Mouse (Mus musculus) stomach, embryonic 15.5 days (tissue): Measurements from ENCODE around the gene Macrod2. TPM values are rescaled to one million over a fixed set of nuclear protein-coding genes. Genes with fewer than 3 reads are reported as not detected.
A peak's percentile ranks its signal among the peaks of the same experiment; 100 is the strongest.

ENCODE experiments used
- ATAC-seq: fragments of 200-750 bp; cut with Nextera tagmentation; 2 replicates; pipeline ENCODE4 v1.8.0; 2017; ENCODE audit warnings: low read depth, moderate number of reproducible peaks, moderate TSS enrichment; ENCODE audit not compliant: insufficient read depth, low FRiP score
- H3K27ac ChIP-seq: fragments of 300-500 bp; sonication (generic); 2 replicates; pipeline ENCODE4 v1.5.1; 2015; ENCODE audit warnings: mild to moderate bottlenecking, inconsistent platforms
- H3K27me3 ChIP-seq: fragments of 300-500 bp; sonication (generic); replicated peaks from 2 replicates; pipeline ENCODE4 v1.6.1; 2015; ENCODE audit warnings: inconsistent platforms
- H3K36me3 ChIP-seq: fragments of 300-500 bp; sonication (generic); 2 replicates; pipeline ENCODE4 v1.6.1; 2015; ENCODE audit warnings: inconsistent platforms
- H3K4me1 ChIP-seq: fragments of 300-500 bp; sonication (generic); 2 replicates; pipeline ENCODE4 v1.6.1; 2015; ENCODE audit warnings: inconsistent platforms
- H3K4me2 ChIP-seq: fragments of 300-500 bp; sonication (generic); 2 replicates; pipeline ENCODE4 v1.6.1; 2015; ENCODE audit warnings: mild to moderate bottlenecking, inconsistent platforms
- H3K4me3 ChIP-seq: fragments of 300-500 bp; sonication (generic); replicated peaks from 2 replicates; pipeline ENCODE4 v1.5.1; 2015; ENCODE audit warnings: inconsistent platforms
- H3K9ac ChIP-seq: fragments of 300-500 bp; sonication (generic); 2 replicates; pipeline ENCODE4 v1.6.1; 2015; ENCODE audit warnings: inconsistent platforms
- H3K9me3 ChIP-seq: fragments of 300-500 bp; sonication (generic); 2 replicates; pipeline ENCODE4 v1.6.1; 2016; ENCODE audit warnings: inconsistent platforms
- WGBS: fragments of 180-500 bp; shearing (Covaris S2); methylation state at CpG from one replicate; pipeline ENCODE4 v1.1.7; 2015; 5-methylcytosine and 5-hydroxymethylcytosine counted together
- polyA plus RNA-seq: library from polyadenylated mRNA; unstranded; fragments of >200 nt; fragmentation: Nextera tagmentation; extraction: Ambion mirVana; gene quantifications from 2 replicates; pipeline ENCODE4 v1.2.1, GENCODE M21; 2015

Gene Macrod2
- polyA plus RNA-seq, 1 experiment from 2014 or later: 40.8 TPM

DNA sequence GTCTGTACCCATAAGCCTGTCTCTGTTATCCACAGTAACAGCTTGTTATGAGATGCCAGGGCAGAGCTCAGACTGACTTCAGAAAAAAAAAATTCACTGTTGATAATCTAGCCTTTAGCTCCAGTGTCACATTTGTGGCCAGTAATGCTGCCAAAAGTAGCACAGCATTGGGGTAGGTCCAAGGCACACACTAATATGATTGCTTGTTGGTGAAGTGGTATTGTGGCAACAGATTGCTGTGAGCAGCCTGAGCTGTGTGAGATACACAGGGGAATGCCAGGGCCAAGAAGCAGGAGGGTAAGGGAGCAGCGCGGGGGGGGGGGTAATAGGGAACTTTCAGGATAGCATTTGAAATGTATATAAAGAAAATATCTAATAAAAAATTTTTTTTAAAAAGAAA lies 1985.5 kb downstream of the Macrod2 start:
- no peaks in the 10 kb centered on the region for H3K36me3 ChIP-seq
- no peak overlapping the region for H3K4me2 ChIP-seq
- no peaks in the 10 kb centered on the region for H3K27me3 ChIP-seq
- no peaks in the 10 kb centered on the region for H3K9me3 ChIP-seq
- H3K4me1 ChIP-seq: no peaks in the 10 kb centered on the region
- WGBS: 89% methylated on average over 2 of the region's 2 CpGs
- no peak for ATAC-seq
- H3K9ac ChIP-seq: no peak overlapping the region
- H3K27ac ChIP-seq: no peak overlapping the region
- no peak overlapping the region for H3K4me3 ChIP-seq

DNA sequence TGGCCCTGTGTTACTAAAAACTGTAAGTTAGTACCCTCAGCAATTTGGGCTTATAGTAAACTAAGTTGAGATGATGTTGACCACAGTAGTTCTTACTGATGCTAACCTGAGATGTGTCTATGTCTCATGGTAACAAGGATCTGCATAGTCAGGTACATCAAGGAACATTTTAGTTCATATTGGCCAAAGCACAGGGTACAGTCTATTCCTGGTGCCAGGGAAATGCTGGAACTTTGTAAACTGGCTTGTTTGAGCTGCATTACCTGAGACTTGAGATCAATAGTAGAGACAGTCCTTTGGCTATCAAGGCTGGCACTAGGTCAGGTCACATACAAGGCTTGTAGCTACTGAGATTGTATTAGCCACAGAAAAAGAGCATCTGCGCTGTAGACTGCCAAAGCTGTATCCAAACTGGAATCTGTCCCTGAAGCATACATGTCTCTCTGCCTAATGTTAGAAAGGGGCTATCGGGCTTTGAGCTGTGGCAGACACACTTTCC lies 1986.0 kb downstream of the Macrod2 start:
- WGBS: 90% methylated on average over 2 of the region's 2 CpGs
- Histone ChIP-seq H3K9ac (no peak overlapping the region), H3K27ac (no peak overlapping the region), H3K9me3 (no peaks in the 10 kb centered on the region), H3K4me3 (no peak overlapping the region), H3K4me1 (no peaks in the 10 kb centered on the region), H3K4me2 (no peak overlapping the region), H3K27me3 (no peaks in the 10 kb centered on the region), H3K36me3 (no peaks in the 10 kb centered on the region)
- no peak for ATAC-seq

DNA sequence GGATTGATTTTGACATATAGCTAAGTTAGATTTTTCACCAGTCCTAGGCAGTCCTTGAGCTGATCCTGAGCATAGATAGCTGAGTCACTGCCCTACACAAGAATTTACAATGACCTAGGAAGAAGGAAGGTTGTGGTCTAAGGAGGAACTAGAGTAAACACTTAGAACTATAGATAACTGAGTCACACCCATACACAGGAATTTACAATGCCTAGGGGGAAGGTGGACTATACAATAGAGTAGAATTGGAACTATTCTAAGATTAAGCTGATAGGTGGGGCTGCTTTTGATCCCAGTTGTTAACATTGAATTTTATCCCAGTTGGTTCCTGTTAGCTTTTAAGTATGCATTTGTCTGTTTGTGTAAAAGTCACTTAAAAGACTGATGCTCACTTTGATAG lies 1998.4 kb downstream of the Macrod2 start:
- Histone ChIP-seq H3K27ac (no peak overlapping the region), H3K9ac (no peak overlapping the region), H3K4me1 (no peaks in the 10 kb centered on the region), H3K9me3 (no peaks in the 10 kb centered on the region), H3K4me2 (no peak overlapping the region), H3K36me3 (no peaks in the 10 kb centered on the region), H3K27me3 (no peaks in the 10 kb centered on the region), H3K4me3 (no peak overlapping the region)
- no peak for ATAC-seq

DNA sequence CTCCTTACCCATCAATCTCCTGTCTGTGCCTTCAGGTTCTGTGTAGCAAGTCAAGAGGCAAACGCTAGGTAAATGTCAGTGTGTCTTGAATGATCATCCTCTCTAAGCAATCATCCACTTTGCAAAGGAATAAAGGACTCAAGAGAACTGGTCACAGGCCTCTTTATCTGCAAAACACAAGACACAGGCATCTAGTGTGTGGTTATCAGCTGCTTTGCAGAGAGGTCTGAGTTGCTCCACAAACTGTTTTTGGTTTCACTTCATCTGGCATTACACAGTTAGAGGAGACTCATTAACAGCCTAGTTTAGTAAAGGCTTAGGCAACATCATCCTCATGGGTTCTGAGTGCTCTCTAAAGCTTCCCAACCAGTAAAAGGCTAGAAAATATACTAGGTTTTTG lies 2004.4 kb downstream of the Macrod2 start:
- Histone ChIP-seq H3K36me3 (no peaks in the 10 kb centered on the region), H3K4me3 (no peak overlapping the region), H3K4me2 (no peak overlapping the region), H3K9ac (no peak overlapping the region), H3K9me3 (no peaks in the 10 kb centered on the region), H3K27ac (no peak overlapping the region), H3K27me3 (no peaks in the 10 kb centered on the region), H3K4me1 (no peaks in the 10 kb centered on the region)
- 28% methylated on average over 1 of the region's 1 CpGs for WGBS
- ATAC-seq: peak; percentile 72; the same call in 1 of the 2 replicates

DNA sequence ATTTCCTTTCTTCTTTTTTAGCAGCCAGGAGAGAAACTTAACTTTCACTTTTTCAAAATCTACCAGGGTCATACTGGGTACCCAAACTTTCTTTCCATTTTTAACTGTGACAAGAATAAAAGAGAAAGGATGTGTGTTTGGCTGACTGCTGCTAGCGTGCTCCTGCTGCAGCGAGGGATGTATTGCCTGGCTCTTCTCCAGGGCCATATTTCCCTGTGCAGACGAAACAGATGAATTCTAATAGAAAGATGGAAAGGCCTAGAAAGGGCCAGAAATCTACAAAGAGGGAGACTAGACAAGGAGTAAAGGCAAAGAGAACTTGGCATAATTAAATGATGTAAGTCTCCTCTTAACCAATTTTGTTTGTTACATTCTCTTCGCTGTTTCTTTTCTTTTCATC lies 2005.7 kb downstream of the Macrod2 start:
- WGBS: 64% methylated on average over 4 of the region's 4 CpGs
- no peaks in the 10 kb centered on the region for H3K27me3 ChIP-seq
- H3K9me3 ChIP-seq: no peaks in the 10 kb centered on the region
- H3K4me2 ChIP-seq: no peak overlapping the region
- H3K36me3 ChIP-seq: no peaks in the 10 kb centered on the region
- no peak overlapping the region for H3K9ac ChIP-seq
- no peak overlapping the region for H3K4me3 ChIP-seq
- no peaks in the 10 kb centered on the region for H3K4me1 ChIP-seq
- ATAC-seq: no peak
- no peak overlapping the region for H3K27ac ChIP-seq

DNA sequence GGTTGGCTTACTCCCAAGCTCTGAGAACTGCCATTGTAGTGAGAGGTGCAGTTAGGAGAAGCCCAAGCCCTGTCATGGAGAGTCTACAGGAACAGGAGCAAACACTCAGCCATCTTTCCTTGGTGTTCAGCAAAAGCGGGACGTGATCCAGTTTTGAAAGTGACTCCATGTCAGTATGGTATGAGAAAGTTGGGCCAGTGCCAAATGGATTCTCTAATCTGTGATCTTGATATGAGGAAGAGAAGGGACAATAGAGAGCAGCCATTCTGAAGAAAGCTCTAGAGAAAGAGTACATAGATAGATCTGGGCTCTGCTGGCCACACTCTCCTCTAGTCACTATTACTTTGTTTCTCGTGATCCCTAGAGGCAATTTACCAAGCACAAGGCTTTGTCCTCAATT lies 2006.2 kb downstream of the Macrod2 start:
- ATAC-seq: no peak
- H3K4me1 ChIP-seq: no peaks in the 10 kb centered on the region
- H3K27ac ChIP-seq: no peak overlapping the region
- 80% methylated on average over 3 of the region's 3 CpGs for WGBS
- no peaks in the 10 kb centered on the region for H3K27me3 ChIP-seq
- no peak overlapping the region for H3K9ac ChIP-seq
- no peaks in the 10 kb centered on the region for H3K36me3 ChIP-seq
- no peak overlapping the region for H3K4me3 ChIP-seq
- H3K9me3 ChIP-seq: no peaks in the 10 kb centered on the region
- no peak overlapping the region for H3K4me2 ChIP-seq

DNA sequence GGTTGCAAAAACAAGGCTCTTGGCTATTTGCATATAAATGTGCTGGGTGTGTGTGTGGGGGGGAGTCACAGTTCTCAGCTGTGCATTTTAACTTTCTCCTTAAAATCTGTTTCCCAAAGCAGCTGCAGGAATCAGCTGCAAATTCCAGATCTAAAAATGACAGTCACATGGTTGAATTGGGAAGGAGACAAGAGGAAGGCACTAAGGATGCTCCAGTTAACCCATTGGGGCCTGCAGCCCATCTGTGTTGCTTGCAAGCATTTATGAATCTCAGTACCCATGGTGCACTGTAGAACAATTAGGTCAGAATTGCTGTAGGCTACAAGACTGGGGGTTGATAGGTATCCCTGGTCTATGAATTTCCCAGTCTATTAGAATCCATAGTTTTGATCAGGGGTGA lies 2008.3 kb downstream of the Macrod2 start:
- H3K36me3 ChIP-seq: no peaks in the 10 kb centered on the region
- no peaks in the 10 kb centered on the region for H3K27me3 ChIP-seq
- H3K4me3 ChIP-seq: no peak overlapping the region
- no peak overlapping the region for H3K27ac ChIP-seq
- H3K4me1 ChIP-seq: no peaks in the 10 kb centered on the region
- no peaks in the 10 kb centered on the region for H3K9me3 ChIP-seq
- no peak for ATAC-seq
- H3K9ac ChIP-seq: no peak overlapping the region
- H3K4me2 ChIP-seq: no peak overlapping the region

DNA sequence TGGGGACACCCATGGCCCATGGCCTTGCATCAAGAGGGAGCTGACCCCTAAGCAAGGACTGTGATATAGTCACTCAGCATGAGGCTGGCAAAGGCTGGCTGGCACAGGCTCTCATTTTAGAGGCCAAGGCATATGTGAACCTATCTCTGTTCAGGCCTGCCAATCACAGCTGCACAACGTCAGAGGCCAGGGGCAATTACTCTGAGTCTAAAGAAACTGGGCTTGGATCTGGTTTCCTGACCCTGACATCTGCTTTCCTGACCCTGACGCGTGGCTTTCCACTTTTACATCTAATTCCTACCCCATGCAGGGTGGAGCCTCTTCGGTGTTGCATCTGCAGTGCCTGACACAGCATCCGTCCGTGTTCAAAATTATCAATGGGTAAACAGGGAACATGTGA lies 2009.2 kb downstream of the Macrod2 start:
- no peak overlapping the region for H3K4me2 ChIP-seq
- no peak overlapping the region for H3K4me3 ChIP-seq
- 51% methylated on average over 6 of the region's 6 CpGs for WGBS
- ATAC-seq: no peak
- no peaks in the 10 kb centered on the region for H3K9me3 ChIP-seq
- no peaks in the 10 kb centered on the region for H3K36me3 ChIP-seq
- H3K27ac ChIP-seq: no peak overlapping the region
- H3K27me3 ChIP-seq: no peaks in the 10 kb centered on the region
- H3K9ac ChIP-seq: no peak overlapping the region
- no peaks in the 10 kb centered on the region for H3K4me1 ChIP-seq

DNA sequence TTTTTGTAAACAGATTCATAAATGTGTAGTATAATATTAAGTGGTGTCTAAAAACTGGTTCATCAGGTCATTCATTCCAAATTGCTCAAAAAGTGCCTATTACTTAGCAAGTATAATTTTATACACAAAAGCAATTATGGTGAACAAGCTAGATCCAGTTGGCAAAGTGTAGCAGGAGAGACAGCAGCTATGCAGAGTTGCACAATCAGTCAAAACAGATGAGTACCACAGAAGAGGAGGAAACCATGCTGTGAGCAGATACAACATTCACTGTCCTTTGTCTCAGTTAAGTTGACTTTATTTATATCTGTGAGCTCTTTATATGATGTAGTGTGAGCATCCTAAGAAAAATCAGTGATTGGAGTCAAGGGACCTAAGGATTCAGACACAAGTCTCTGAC lies 2012.2 kb downstream of the Macrod2 start:
- Histone ChIP-seq H3K4me1 (no peaks in the 10 kb centered on the region), H3K36me3 (no peaks in the 10 kb centered on the region), H3K4me2 (no peak overlapping the region), H3K9me3 (no peaks in the 10 kb centered on the region), H3K9ac (no peak overlapping the region), H3K27me3 (no peaks in the 10 kb centered on the region), H3K27ac (no peak overlapping the region), H3K4me3 (no peak overlapping the region)
- no peak for ATAC-seq

DNA sequence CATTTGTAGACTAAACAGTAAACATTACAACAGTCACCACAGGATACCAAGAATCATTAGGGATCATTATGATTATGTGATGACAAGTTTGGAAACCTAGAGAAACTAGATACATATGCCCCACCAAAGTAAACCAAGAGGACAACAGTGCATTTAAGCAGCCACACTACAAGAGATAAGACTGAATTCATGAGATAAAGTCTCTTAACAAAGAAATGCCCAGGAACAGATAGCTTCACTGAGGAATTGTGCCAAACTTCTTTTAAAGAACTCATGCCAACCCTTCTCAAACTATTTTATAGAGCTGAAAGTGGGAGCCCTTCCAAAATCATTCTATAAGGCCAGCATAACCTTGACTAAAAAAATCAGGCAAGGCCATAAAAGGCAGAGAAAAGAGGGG lies 2015.0 kb downstream of the Macrod2 start:
- Histone ChIP-seq H3K4me2 (no peak overlapping the region), H3K9ac (no peak overlapping the region), H3K4me3 (no peak overlapping the region), H3K9me3 (no peaks in the 10 kb centered on the region), H3K27ac (no peak overlapping the region), H3K4me1 (no peaks in the 10 kb centered on the region), H3K27me3 (no peaks in the 10 kb centered on the region), H3K36me3 (no peaks in the 10 kb centered on the region)
- ATAC-seq: no peak

DNA sequence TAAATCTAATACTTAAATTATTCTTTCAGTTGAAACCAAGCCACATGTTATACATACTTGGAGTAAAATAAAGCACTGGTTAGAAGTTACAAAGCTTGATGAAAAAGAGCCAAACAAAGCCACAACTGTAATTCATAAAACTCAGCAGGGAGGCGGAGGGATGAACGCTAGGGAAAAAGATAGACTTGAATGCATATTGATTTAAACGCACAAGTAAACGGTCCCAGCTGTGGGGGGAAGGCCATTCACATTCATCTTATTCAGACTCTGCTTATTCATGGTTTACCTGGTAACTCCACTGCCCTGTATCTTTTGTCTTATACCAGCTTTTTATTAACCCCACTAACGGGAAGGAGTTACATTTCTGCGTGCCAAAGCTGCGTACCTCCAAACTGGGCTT lies 2038.0 kb downstream of the Macrod2 start:
- Histone ChIP-seq H3K4me3 (no peak overlapping the region), H3K4me2 (no peak overlapping the region), H3K4me1 (no peaks in the 10 kb centered on the region), H3K9me3 (no peaks in the 10 kb centered on the region), H3K36me3 (no peaks in the 10 kb centered on the region), H3K27ac (no peak overlapping the region), H3K9ac (no peak overlapping the region), H3K27me3 (no peaks in the 10 kb centered on the region)
- WGBS: 45% methylated on average over 7 of the region's 7 CpGs
- ATAC-seq: no peak

DNA sequence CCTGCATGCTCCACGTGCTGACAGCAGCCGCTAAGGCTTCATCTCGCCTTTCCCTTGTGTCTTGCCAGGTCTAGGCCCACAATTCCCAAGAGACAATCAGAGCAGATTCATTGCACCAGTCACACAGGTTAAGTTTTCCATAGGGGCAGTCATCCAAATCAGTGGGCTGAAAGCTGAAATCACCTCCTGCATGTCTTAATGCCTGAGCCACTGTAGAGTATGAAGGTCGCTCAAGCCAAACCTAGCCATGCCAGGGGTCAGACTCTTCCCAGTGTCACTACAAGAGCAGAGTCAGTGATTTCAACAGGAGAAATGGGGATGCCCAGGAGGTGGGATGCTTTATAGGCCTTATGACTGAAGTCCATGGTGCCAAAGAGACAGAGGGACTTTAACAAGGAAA lies 2039.6 kb downstream of the Macrod2 start:
- Histone ChIP-seq H3K27ac (no peak overlapping the region), H3K4me3 (no peak overlapping the region), H3K9me3 (no peaks in the 10 kb centered on the region), H3K4me2 (no peak overlapping the region), H3K36me3 (no peaks in the 10 kb centered on the region), H3K9ac (no peak overlapping the region), H3K4me1 (no peaks in the 10 kb centered on the region), H3K27me3 (no peaks in the 10 kb centered on the region)
- 84% methylated on average over 4 of the region's 4 CpGs for WGBS
- no peak for ATAC-seq

DNA sequence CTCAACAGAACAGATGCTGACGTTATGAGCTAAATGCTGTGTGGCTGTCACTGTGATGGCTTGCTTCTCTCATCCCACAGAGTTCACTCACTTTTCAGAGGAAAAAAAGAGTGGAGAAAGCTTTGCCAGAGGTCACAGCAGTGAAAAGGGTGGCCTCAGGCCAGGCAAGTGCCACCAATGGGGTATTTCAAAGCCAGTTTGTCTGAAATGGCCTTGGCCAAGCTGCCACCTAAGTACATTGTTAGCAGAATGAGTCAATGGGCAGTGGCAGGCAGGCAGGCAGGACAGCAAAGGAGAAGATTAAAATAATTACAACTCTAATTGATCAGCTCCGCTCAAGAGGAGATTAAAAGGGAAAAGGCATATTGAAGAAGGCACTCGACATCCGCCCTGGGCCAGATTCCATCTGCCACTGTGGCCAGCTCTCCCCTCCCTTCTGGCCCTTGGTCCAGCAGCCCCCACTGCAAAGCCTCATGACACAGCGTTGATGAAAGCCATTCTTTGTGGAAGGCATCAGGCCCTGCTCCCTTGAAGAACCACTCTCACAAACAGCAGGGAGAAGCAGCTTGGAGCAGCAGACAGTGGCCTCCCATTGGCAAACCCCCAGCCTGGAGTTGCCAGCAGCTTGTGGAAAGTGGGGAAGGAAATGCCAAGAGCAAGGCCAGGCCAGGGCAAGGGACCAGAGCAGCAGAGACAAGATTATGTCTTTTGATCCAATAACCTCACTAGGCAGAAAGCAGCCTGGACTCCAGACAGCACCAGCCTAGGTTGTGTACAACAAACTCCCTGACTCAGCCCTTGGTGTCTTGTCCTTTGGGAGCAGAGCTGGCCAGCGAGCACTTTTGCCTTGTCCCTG lies 2042.7 kb downstream of the Macrod2 start:
- Histone ChIP-seq H3K9ac (no peak overlapping the region), H3K27ac (no peak overlapping the region), H3K9me3 (no peaks in the 10 kb centered on the region), H3K4me2 (no peak overlapping the region), H3K27me3 (no peaks in the 10 kb centered on the region), H3K36me3 (no peaks in the 10 kb centered on the region), H3K4me3 (no peak overlapping the region), H3K4me1 (no peaks in the 10 kb centered on the region)
- 65% methylated on average over 6 of the region's 6 CpGs for WGBS
- ATAC-seq: 0 out of 2 replicates have a peak, but pooled peaks have one; percentile 14
